Mouse (Mus musculus): ENCODE results near the gene Agrp.
"Not testable (repeated sequence)": the region's sequence is repeated elsewhere in the genome, so short reads cannot be mapped to it uniquely, and the experiment has no call there.

Agrp gene

DNA sequence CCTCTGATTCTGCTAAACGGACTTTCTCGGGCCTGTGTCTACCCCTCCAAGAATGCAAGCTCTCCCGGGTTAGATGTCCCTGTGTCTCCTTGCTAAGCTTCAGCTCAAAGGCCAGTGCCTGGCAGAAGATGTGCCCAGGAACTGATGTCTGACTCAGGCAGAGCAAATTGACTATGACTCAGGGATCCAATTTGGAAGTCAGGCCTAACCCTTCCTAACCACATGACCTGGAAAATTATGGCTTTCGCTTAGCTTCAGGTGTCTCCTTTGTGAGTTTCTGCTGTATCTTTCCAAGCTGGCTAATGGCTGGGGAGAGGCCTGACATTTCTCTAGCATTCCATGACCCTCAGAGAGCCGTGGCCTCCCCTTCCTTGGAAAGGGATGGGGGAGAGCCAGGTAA, 35.9 kb downstream of the Agrp start:
- DNase-seq (ENCODE audit: low spot score in 2 of 2), result no peak

- no peak for DNase-seq (ENCODE audit: low spot score in 2 of 2)
Measured at GRCm38 (mm10) chr8:105598777-105599176, 38.4 kb downstream of the Agrp start.

DNA sequence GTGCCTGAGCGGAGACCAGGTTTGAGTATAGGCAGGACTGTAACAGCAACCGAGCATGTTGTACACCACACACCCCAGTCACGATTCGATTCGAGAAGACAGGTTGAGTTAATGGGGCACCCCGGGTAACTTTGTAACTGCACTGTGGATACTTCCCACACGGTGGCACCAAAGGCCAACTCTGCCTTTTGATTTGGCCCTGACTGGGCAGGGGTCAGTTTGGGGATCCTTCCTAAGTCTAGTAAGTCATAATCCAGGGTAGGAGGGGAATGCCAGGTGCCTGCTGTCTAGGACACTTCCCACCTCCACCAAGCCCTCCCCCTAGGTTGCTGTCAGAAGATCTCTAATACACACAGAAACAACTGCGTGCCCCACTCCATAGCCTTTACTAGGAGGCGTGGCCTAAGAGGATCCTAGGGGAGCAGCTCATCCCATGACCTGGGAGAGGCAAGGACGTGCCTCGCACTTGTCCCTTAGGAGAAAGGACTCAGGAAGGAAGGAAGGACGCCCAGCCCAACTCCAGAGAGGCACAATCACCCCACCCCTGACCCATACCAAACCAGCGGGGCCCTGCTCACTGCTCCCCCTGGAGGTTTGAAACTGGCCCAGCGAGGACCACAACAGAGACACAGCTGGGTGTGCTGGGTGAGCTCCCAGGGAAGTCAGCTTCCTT, 40.7 kb downstream of the Agrp start:
- peak; percentile 89 to 92 for DNase-seq (ENCODE audit: low spot score in 2 of 2)

- DNase-seq (ENCODE audit: low spot score in 2 of 2), result no peak
Measured at GRCm38 (mm10) chr8:105594451-105595242, 42.5 kb downstream of the Agrp start.

DNA sequence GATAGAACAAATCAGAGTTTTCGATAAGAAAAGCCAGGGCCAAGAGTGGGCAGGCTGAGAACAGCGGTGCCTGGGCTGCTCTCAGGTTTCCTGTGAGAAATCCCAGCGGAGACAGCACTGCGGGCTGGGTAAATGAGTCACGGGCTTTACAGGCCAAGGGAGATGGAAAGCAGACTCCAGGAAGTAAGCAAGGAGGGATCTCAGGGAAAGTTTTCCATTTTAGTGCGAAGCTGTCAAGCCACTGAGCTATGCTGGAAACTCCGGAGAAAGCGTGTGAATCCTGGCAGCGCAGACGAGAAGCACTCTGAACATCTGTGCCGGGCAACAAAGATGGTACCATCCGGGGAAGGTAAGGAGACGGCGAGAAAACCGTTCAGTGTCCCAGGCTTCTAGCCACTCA, 43.3 kb downstream of the Agrp start:
- DNase-seq (ENCODE audit: low spot score in 2 of 2), result peak; percentile 74 to 81

DNA sequence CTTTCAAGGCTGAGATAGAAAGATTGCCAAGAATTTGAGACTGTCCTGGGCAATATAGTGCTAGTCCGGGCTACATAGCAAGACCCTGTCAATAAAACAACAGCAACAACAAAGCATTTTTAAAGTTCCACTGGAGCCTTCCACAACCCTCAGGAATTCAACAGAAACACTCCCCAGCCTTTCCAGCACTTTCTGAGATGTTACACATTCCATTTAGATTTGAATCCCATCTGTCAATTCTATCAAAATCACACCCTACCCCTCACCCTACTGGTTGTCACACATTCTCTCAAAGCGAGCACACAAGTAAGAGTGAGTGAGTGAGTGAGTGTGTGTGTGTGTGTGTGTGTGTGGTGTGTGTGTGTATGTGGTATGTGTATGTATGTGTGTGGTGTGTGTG, 44.8 kb downstream of the Agrp start:
- DNase-seq (ENCODE audit: low spot score in 2 of 2), result no peak

GRCm38 (mm10) chr8:105579719-105580118, 57.5 kb downstream of the Agrp start:
- no peak for DNase-seq (ENCODE audit: low spot score in 2 of 2)

- DNase-seq (ENCODE audit: low spot score in 2 of 2), result no peak
Measured at GRCm38 (mm10) chr8:105575538-105575937, 61.7 kb downstream of the Agrp start.

DNA sequence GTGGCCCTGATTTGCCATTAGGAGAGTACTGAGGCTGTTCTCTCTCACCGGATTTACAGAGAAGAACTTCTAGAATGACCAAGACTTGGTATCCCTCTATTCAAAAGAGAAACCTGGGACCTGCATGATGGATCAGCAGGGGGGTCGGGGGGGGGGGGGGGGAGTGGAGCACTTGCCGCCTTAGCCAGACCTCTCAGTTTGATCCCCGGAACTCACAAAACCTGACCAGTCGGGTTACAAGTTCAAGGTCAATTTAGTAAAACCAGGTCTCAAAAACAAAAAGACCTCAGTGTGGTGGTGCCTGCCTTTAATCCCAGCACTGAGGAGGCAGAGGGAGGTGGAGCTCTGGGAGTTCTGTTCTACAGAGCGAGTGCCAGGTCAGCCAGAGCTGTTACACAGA, 62.5 kb downstream of the Agrp start:
- no peak for DNase-seq (ENCODE audit: low spot score in 2 of 2)

DNA sequence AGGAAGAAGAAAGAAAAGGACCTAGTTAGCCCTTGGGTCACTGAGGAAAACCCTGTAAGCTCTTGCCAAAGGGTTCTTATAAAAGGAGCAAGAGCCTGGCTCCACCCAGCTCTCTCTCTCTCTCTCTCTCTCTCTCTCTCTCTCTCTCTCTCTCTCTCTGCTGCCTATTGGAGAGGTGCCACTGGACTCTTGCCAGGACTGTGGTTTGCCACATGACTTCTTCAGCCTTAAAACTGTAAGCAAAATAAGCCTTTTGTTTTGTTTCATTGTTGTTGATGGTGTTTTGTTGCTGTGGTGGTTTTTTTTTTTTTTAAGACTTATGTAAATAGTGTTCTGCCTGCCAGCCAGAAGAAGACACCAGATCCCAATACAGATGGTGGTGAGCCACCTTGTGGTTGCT, 63.8 kb downstream of the Agrp start:
- no peak for DNase-seq (ENCODE audit: low spot score in 2 of 2)

DNA sequence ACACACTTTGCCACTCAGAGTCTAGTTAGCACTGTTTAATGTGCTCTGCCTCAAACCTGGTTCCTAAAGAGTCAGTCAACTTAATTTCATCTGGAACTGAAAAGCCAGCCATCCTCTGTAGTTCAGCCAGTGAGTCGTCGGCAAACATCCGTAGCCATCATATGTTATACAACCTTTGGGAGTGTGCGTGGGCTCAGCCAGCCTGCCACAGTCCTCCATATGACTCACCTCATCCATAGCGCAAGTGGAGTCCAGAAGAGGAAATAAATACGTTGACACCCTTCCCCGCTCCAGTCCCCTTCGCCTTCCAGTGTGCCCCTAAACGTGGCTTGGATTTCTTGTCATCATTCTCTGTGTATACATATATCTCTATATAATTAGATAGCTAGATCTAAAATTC, 65.4 kb downstream of the Agrp start:
- DNase-seq (ENCODE audit: low spot score in 2 of 2), result no peak

DNA sequence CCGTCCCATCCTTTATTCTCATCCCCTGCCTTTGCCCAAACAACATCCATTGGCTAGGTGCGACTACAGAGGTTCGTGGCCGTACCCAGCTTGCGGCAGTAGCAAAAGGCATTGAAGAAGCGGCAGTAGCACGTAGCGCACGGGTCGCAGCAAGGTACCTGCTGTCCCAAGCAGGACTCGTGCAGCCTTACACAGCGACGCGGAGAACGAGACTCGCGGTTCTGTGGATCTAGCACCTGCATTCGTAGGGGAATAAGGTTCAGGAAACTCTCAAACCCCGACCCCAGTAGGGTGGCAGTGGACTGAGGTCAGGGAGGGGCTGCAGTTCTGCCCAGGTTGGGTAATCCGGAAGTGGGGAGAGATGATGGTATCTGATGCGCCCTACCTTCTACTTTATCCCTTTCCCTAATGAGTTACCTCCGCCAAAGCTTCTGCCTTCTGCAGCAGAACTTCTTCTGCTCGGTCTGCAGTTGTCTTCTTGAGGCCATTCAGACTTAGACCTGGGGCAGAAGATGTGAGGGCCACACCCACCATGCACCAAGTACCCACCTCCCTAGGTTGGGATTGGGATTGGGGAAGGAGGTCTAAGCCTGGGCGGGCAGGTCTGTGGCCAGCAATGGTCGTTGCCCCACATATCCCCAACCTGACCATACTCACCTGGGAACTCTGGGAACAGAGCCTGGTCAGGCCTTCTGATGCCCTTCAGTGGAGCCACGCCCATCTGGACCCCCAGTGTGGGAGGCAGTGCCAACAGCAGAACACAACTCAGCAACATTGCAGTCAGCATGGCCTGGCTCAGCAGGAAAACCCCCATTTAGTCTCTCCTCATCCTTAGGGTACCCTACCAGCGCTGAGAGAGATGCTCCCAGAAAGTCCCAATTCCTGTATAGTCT, 70.2 kb downstream of the Agrp start:
- no peak for DNase-seq (ENCODE audit: low spot score in 2 of 2)

DNA sequence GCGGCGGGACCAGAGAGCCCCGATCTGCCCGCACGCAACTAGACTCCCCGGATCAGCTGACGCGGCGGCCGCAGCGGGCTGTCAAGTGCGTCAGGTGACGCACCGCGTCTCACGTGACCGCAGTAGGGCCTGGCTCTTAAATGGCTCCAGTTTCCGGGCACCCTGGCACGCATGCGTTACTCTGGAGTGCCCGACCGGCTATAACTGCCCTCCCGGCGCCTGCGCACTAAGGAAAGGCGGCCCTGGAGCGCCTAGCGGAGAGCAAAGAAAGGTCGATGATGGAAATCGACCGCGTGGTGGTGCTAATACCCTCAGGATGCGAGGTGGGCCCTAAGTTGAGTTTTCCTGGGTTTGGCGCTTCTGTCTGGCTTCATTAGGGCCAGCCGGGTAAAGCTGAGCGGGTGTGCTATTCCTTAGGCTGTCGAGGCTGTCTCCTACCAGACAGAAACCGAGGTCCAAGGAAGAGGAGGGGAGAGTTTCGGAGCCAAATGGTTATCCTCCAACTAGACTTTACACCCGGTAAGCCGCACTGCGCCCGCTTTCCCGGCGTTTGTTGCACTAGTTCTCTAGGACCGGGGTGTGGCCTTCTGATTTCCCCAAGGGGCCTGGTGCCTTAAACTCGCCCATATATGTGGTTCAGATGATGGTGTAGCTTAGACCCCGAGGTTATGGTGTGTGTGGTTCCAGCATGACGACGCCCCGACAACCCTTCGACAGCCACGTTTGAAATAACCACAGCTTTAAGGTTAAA, 71.1 kb downstream of the Agrp start, which contains the start of gene Atp6v0d1:
Gene Atp6v0d1, minus strand, starts transcription at position 96 of the 751 bp plus-strand sequence.
- peak; percentile 100 for DNase-seq (ENCODE audit: low spot score in 2 of 2)

- DNase-seq (ENCODE audit: low spot score in 2 of 2), result peak in 1 of 2 experiments; percentile 20
Measured at GRCm38 (mm10) chr8:105565401-105565881, 71.8 kb downstream of the Agrp start.

- not testable (repeated sequence) for DNase-seq (ENCODE audit: low spot score in 2 of 2)
Measured at GRCm38 (mm10) chr8:105564573-105565229, 72.5 kb downstream of the Agrp start.

DNA sequence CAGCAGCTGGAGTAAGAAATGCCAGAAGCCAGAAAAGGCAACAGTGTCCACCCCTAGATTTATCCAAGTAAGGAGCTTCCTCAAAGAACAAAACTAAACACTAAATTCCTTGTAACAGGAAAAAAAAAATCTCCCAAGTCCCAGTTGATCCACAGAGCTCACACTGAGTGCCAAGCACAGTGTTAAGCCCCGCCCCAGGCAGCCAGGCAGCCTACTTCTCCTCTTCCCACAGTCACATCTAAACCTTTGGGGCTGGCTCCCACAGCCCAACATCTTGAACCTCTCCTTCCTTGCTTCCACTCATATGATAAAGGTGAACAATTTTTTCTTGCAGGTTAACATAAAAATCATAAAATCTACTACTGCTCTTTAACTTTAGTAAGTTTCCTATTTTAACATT, 73.3 kb downstream of the Agrp start:
- no peak for DNase-seq (ENCODE audit: low spot score in 2 of 2)

DNA sequence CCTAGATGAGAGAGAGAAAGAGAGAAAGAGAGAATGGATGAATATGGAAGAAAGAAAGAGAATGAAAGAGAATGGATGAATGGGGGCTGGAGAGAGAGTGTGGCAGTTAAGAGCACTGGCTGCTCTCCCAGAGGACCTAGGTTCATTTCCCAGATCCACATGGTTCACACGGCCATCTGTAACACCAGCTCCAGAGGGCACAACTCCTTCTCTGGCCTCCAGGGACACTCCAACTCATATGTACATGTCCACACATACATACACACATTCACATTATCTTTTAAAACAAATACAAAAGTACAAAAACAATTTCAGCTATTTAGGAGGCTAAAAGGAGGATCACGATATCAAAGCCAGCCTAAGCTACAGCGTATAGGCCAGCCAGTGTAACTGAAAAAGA, 74.3 kb downstream of the Agrp start:
- DNase-seq (ENCODE audit: low spot score in 2 of 2), result no peak

GRCm38 (mm10) chr8:105555230-105555629, 82.0 kb downstream of the Agrp start:
- DNase-seq (ENCODE audit: low spot score in 2 of 2), result no peak

DNA sequence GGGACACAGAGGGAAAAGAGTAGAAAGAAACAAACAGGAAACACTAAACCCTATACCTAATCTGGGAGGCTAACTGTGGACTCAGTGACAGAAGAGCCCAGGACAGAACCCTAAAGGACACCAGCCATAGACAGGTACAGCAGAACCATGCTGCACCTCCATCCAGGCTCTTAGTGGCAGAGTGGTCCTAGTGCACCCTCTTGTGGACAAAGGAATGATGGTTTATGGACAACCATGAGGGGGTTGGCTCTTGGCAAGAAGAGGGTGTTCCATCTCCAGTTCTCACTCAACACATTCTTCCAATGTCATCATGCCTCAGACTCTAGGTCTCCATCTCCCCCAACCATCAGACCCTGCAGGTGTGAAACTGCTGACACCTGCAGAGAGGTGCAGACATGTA, 83.1 kb downstream of the Agrp start:
- peak; percentile 71 to 72 for DNase-seq (ENCODE audit: low spot score in 2 of 2)

GRCm38 (mm10) chr8:105552824-105553223, 84.4 kb downstream of the Agrp start:
- no peak for DNase-seq (ENCODE audit: low spot score in 2 of 2)

- DNase-seq (ENCODE audit: low spot score in 2 of 2), result no peak
Measured at GRCm38 (mm10) chr8:105552032-105552431, 85.2 kb downstream of the Agrp start.

All from heart, adult 9 months (tissue).